Mouse (Mus musculus) thymus, postnatal 36 days (tissue): Measurements from ENCODE around the gene Nisch.

Source experiments
- DNase-seq, 2 experiments: peaks; one replicate each; pipeline ENCODE4 v3.0.0; 2022; ENCODE audit warnings: mixed read lengths in 2 of 2

Gene Nisch

DNA sequence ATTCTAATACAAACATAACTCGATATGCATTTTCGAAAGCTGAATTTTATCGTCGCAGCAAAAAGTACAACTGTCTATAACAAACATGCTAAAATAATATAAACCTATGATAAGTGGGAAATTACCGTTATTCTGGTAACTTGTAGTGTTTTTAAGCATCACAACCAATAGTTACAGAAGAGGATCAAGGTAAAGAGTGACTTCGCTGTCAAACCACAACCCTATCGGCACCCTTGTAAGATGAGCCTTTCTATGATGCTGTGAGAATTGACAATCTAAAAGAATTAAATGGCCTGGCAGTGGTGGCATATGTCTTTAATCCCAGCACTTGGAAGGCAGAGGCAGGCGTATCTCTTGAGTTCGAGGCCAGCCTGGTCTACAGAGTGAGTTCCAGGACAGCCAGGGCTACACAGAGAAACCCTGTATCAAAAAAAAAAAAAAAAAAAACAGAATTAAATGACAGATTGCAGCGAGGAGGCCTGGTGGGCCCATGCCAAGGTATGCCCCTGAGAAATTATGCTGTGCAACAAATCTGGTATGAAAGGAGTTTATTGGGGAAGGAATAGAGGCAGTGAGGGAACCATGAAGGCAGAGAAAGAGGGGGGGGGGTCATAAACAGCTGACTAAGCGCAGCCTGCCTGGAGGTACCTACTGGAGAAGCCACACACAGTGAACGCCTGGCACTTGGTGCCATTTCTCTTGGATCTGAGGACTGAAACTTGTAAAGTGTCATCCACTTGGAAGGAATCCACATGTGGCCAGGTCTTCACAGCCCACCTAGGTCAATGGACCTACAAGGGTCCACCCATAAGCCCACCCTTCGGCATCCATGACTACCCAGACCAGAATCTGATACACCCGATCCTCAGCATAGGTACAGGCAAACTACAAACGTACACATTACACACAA, 87.2 kb downstream of the Nisch start:
- DNase-seq, result no peak

DNA sequence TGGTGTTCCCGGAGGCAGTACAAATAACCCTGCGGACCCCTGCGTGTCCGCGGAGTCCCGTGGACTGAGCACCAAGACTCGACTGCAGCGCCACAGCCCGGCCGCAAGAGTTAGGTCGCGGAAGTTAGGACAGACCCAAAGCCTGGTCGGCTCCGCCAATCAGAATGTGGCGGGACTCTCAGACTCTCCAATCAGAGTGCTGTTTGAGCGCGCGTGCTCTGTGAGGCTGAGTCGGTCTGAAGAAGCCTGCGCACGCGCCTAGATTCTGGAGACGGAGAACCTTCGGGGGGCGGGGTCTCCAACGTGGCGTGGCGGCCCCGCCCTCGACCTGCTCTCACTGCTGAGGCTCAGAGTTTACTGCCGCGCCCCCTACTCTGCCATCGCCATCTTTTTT, 87.9 kb downstream of the Nisch start, which contains the start of gene Smim4:
TSS of gene Smim4 (minus strand) at position 131 of the 394 bp plus-strand sequence.
- peak; percentile 97 to 99 for DNase-seq

DNA sequence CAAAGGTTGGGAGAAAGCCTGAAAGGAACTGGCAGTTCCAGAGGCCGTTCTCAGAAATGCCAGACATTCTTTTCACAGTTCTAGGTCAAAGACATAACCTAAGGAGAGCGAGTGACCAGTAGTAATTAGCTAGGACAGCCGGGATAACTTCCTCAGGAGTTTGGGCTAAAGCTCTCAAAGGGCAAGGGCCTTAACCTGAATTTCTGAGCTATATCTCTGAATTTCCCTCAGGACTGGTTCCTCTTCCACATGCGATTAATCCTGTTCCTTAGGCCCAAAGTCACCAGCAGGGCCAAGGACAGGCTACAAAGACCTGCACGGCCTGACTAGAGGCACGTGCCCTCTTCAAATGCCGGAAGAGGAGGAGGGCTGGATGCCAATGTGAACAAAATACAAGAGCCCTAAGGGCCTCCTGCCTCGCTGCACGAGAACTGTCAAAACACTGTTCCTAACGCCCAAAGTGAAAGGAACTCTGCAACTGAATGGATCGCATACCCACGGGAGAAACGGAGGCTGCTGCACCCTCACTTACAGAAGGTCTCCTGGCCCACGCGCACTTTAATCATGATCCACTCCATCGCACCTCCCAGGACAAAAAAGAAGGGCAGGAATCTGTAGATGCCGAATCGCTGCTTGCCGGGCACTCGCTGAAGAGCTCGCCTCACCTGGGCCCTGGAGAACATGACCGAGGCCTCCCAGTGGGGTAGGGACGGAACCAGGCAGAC, 88.5 kb downstream of the Nisch start:
- DNase-seq, result peak in 1 of 2 experiments; percentile 55

DNA sequence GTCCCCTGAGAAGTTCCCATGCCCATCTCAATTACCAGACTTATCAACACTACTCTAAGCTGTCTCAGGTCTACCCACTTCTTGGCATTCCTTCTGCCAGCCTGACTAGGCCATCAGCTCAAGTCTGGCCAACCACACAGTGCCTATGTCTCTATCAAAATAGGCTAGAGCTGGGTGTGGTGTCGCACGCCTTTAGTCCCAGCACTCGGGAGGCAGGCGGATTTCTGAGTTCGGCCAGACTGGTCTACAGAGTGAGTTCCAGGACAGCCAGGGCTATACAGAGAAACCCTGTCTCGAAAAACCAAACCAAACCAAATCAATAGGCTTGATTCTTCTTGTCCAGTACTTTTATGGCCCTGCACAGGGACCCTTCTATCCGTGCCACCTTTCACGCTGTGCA, 89.9 kb downstream of the Nisch start:
- DNase-seq, result no peak

DNA sequence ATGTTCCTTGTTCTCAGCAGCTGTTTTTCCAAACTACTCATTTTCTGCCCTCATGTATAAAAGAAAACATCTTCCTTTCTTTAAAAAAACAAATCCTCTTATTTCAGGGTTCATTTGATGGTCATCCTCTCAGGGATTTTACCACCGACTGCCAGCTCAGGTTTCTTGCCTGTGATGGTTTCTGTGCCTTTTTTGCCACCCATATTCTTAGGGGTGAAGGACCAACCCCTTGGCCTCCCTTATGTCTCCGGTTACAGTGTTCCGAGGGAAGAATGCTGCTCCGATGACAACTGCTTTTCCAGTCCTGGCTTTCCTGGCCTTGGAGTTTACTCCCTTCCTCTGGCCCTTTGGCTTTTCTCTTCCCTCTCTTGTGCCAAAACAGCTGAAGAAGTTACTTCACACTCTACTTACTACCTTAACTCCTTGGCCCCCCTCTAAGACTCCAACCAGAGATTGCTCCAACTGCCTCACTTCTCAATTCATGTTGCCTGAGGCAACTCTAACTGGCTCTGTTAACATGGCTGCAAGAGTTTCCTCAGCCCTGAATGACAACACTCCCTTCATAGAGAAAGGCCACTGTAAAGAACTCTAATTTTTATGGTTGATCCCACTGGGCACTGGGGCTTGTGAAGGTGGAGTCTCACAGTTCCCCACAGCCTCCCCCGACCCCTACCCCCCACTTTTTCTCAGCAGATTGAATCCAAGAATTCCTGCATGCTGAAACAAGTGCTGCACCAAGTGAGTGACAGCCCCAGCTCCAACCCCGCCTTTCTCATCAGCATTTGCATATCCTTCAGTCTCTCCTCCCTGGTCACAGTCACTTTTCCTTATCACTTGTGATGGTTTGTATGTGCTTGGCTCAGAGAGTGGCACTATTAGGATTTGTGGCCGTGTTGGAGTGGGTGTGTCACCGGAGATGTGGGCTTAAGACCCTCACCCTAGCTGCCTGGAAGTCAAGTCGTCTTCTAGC, 91.4 kb downstream of the Nisch start:
- DNase-seq, result no peak
